Mouse (Mus musculus) CD4-positive, CD25-positive, alpha-beta regulatory T cell, adult 4 months (primary cell): Measurements from ENCODE around the gene Arsa. TPM values are rescaled to one million over a fixed set of nuclear protein-coding genes. Genes with fewer than 3 reads are reported as not detected.
"Not testable (repeated sequence)": the region's sequence is repeated elsewhere in the genome, so short reads cannot be mapped to it uniquely, and the experiment has no call there.

ENCODE experiments used
- ATAC-seq: one replicate; pipeline ENCODE4 v1.8.0; 2017
- polyA plus RNA-seq, 2 experiments: library from polyadenylated mRNA; unstranded; fragments of 100-300 nt; shearing (Covaris generic); gene quantifications; one replicate each; pipeline ENCODE4 v1.2.1; 2017

Gene Arsa
- polyA plus RNA-seq, 2 experiments from 2014 or later, result 10.2 to 12.6 TPM

GRCm38 (mm10) chr15:89453865-89454478, 23.3 kb downstream of the Arsa start, which contains the start of gene Mapk8ip2:
TSS of gene Mapk8ip2 (plus strand) at chr15:89453913.
- no peak for ATAC-seq

GRCm38 (mm10) chr15:89452906-89453864, 24.0 kb downstream of the Arsa start:
- ATAC-seq, result peak; percentile 43

GRCm38 (mm10) chr15:89442486-89443070, 34.6 kb downstream of the Arsa start:
- ATAC-seq, result no peak

GRCm38 (mm10) chr15:89435878-89436277, 41.3 kb downstream of the Arsa start:
- no peak for ATAC-seq

- no peak for ATAC-seq
Measured at GRCm38 (mm10) chr15:89434136-89434535, 43.1 kb downstream of the Arsa start.

GRCm38 (mm10) chr15:89432946-89433345, 44.3 kb downstream of the Arsa start:
- no peak for ATAC-seq

GRCm38 (mm10) chr15:89431806-89432205, 45.4 kb downstream of the Arsa start:
- ATAC-seq, result no peak

- ATAC-seq, result no peak
Measured at GRCm38 (mm10) chr15:89431271-89431670, 46.0 kb downstream of the Arsa start.

GRCm38 (mm10) chr15:89430771-89431170, 46.5 kb downstream of the Arsa start:
- not testable (repeated sequence) for ATAC-seq

GRCm38 (mm10) chr15:89430341-89430740, 46.9 kb downstream of the Arsa start:
- no peak for ATAC-seq

- ATAC-seq, result peak; percentile 91
Measured at GRCm38 (mm10) chr15:89429352-89430221, 47.6 kb downstream of the Arsa start, which contains the start of the genes C730034F03Rik, Gm44502 and Chkb. TSS of gene C730034F03Rik (plus strand) at chr15:89429589. TSS of gene Gm44502 (minus strand) at chr15:89429696. TSS of gene Chkb (minus strand) at chr15:89429908.

GRCm38 (mm10) chr15:89428821-89429351, 48.3 kb downstream of the Arsa start:
- no peak for ATAC-seq

- no peak for ATAC-seq
Measured at GRCm38 (mm10) chr15:89428136-89428790, 49.0 kb downstream of the Arsa start.

- no peak for ATAC-seq
Measured at GRCm38 (mm10) chr15:89426716-89427115, 50.5 kb downstream of the Arsa start.

GRCm38 (mm10) chr15:89425711-89426121, 51.5 kb downstream of the Arsa start, which contains the start of gene Cpt1b:
TSS of gene Cpt1b (minus strand) at chr15:89425863.
- ATAC-seq, result no peak

GRCm38 (mm10) chr15:89424621-89425020, 52.6 kb downstream of the Arsa start:
- ATAC-seq, result no peak

Other genes starting within 250 kb of the Arsa start
- 100 to 1,000 TPM in 1 of 2 experiments, 10 to 100 TPM in 1; 87.6 to 124 TPM for gene Sbf1, start 162.1 kb downstream of the Arsa start, polyA plus RNA-seq
- gene Adm2, start 154.7 kb downstream of the Arsa start, polyA plus RNA-seq, result not detected
- not detected for gene Miox, start 143.0 kb downstream of the Arsa start, polyA plus RNA-seq
- gene Lmf2, start 121.8 kb downstream of the Arsa start, polyA plus RNA-seq, result 10 to 100 TPM; 23.5 to 40.7 TPM
- gene Ncaph2, start 121.7 kb downstream of the Arsa start, polyA plus RNA-seq, result 100 to 1,000 TPM; 189 to 193 TPM
- gene Sco2, start 103.6 kb downstream of the Arsa start, polyA plus RNA-seq, result 1 to 10 TPM; 1.6 to 3.0 TPM
- not detected for gene Tymp, start 100.4 kb downstream of the Arsa start, polyA plus RNA-seq
- 1 to 10 TPM in 1 of 2 experiments, not detected in 1; 2.5 TPM for gene Odf3b, start 98.1 kb downstream of the Arsa start, polyA plus RNA-seq
- gene Klhdc7b, start 92.5 kb downstream of the Arsa start, polyA plus RNA-seq, result not detected
- not detected for gene Syce3, start 66.9 kb downstream of the Arsa start, polyA plus RNA-seq
- under 1 TPM; 0.28 to 0.62 TPM for gene Cpt1b, start 51.6 kb downstream of the Arsa start, polyA plus RNA-seq
- 1 to 10 TPM; 5.7 to 8.2 TPM for gene C730034F03Rik, start 47.8 kb downstream of the Arsa start, polyA plus RNA-seq
- gene Gm44502, start 47.7 kb downstream of the Arsa start, polyA plus RNA-seq, result not detected
- gene Chkb, start 47.5 kb downstream of the Arsa start, polyA plus RNA-seq, result 10 to 100 TPM; 54.6 to 66.7 TPM
- gene Mapk8ip2, start 23.5 kb downstream of the Arsa start, polyA plus RNA-seq, result under 1 TPM; 0.32 to 0.44 TPM
- not detected for gene Shank3, start 22.2 kb upstream of the Arsa start, polyA plus RNA-seq
- not detected for gene Acr, start 90.9 kb upstream of the Arsa start, polyA plus RNA-seq
- 1 to 10 TPM; 1.3 to 2.2 TPM for gene Rabl2, start 114.5 kb upstream of the Arsa start, polyA plus RNA-seq